Comparison of ENCODE assay signal across 11 mouse cellular contexts in genomic region chr5:66710445-66711019, GRCm38 (mm10). TPM values are rescaled to one million over a fixed set of nuclear protein-coding genes. Genes with fewer than 3 reads are reported as not detected.
DNase-seq lines count a peak whose midpoint lies in the region; ATAC-seq lines count a peak whose summit lies in the region.
"Had no signal": no experiment of that assay in that cellular context is flagged by ENCODE, and none has a peak within 500 bp of the region (broad histone marks: within the 10 kb centered on the region; RNA-seq: fewer than 3 reads in every experiment).

No protein-coding gene starts in this region.

- peak; percentile 76 for DNase-seq in heart, adult 11 months
- DNase-seq in left cerebral cortex, postnatal 4 days, result peak; percentile 28
- DNase-seq in left cerebral cortex, adult 11 months (ENCODE audit: low spot score), result no peak
- peak; percentile 79 for DNase-seq in brain, adult 2 months (ENCODE audit: low read depth, low spot score)
- DNase-seq in lung, postnatal 25 days (ENCODE audit: low spot score), result peak; percentile 32
- DNase-seq: adrenal gland, postnatal 25 days; right cerebral cortex, postnatal 4 days had no signal

- ATAC-seq in heart, embryonic 12.5 days (ENCODE audit: insufficient number of reproducible peaks, low FRiP score), result no peak
- no peak for ATAC-seq in granulocyte monocyte progenitor cell, adult 5-6 weeks (replicated peaks; ENCODE audit: poor library complexity, severe bottlenecking)

- no peaks in the 10 kb centered on the region for H3K9me3 ChIP-seq in heart, embryonic 12.5 days (replicated peaks)
- H3K9me3 ChIP-seq: embryonic facial prominence, embryonic 13.5 days; limb, embryonic 13.5 days had no signal

- H3K27me3 ChIP-seq in heart, embryonic 12.5 days (replicated peaks), result peaks cover 79% of the 10 kb centered on the region
- H3K27me3 ChIP-seq: embryonic facial prominence, embryonic 13.5 days had no signal

- intact Hi-C loops in left cerebral cortex, postnatal 4 days (cut with DNase I), result no loop called here

- 15% methylated on average over 4 of the region's 4 CpGs for WGBS in heart, embryonic 12.5 days

- no peak overlapping the region for H3K27ac ChIP-seq in heart, embryonic 12.5 days (ENCODE audit: poor library complexity, severe bottlenecking)
- H3K27ac ChIP-seq: embryonic facial prominence, embryonic 13.5 days; limb, embryonic 13.5 days had no signal

- H3K4me3 ChIP-seq in heart, embryonic 12.5 days, result no peak overlapping the region
- H3K4me3 ChIP-seq: embryonic facial prominence, embryonic 13.5 days; limb, embryonic 13.5 days had no signal

- H3K4me1 ChIP-seq in heart, embryonic 12.5 days (replicated peaks), result peaks cover 12% of the 10 kb centered on the region

- H3K36me3 ChIP-seq in heart, embryonic 12.5 days, result no peaks in the 10 kb centered on the region
- H3K36me3 ChIP-seq: embryonic facial prominence, embryonic 13.5 days; limb, embryonic 13.5 days had no signal

- H3K9ac ChIP-seq in heart, embryonic 12.5 days, result no peak overlapping the region
- H3K9ac ChIP-seq: embryonic facial prominence, embryonic 13.5 days; limb, embryonic 13.5 days had no signal

- no peak overlapping the region for H3K4me2 ChIP-seq in heart, embryonic 12.5 days
- H3K4me2 ChIP-seq: embryonic facial prominence, embryonic 13.5 days; limb, embryonic 13.5 days had no signal

RNA-seq across cellular contexts. Expression of gene Uchl1, which starts 34.6 kb away (rescaled TPM):
- polyA plus RNA-seq in heart, embryonic 12.5 days (2016; fragmentation: Nextera tagmentation; extraction: Ambion mirVana), result 128 and 129 TPM in 2 replicates
- total RNA-seq in left cerebral cortex, postnatal 4 days (2021), result 1,000 to 10,000 TPM; 1,371 to 1,423 TPM
- total RNA-seq in granulocyte monocyte progenitor cell, adult 5-6 weeks (2014; fragmentation: Nextera tagmentation), result 1.2 and 1.5 TPM in 2 replicates
- total RNA-seq in granulocyte monocyte progenitor cell, adult 5-6 weeks (2017), result not detected in 2 replicates

RNA-seq across cellular contexts. Expression of gene Limch1, which starts 35.1 kb away (rescaled TPM):
- polyA plus RNA-seq in heart, embryonic 12.5 days (2016; fragmentation: Nextera tagmentation; extraction: Ambion mirVana), result 25.0 and 29.1 TPM in 2 replicates
- 100 to 1,000 TPM; 203 to 223 TPM for total RNA-seq in left cerebral cortex, postnatal 4 days (2021)
- not detected in 2 replicates for total RNA-seq in granulocyte monocyte progenitor cell, adult 5-6 weeks (2014; fragmentation: Nextera tagmentation)
- not detected in 2 replicates for total RNA-seq in granulocyte monocyte progenitor cell, adult 5-6 weeks (2017)

Comparison
In these comparisons a context has a peak if more than half of its experiments do, and no peak if none do; other contexts are left out.
1. RNA of gene Uchl1, which starts 34.6 kb away (total RNA-seq): 1,371 to 1,423 TPM in left cerebral cortex, postnatal 4 days; 1.2 to 1.5 TPM in granulocyte monocyte progenitor cell, adult 5-6 weeks; every median in the first group is over 100 times any median in the second.
2. RNA of gene Limch1, which starts 35.1 kb away (total RNA-seq): 203 to 223 TPM in left cerebral cortex, postnatal 4 days; not detected in granulocyte monocyte progenitor cell, adult 5-6 weeks; every median in the first group is over 100 times any median in the second.